Mouse (Mus musculus) forebrain, embryonic 14.5 days (tissue): ENCODE results near the gene Asic3. TPM values are rescaled to one million over a fixed set of nuclear protein-coding genes. Genes with fewer than 3 reads are reported as not detected.

Experiments
- ATAC-seq: fragments of 200-750 bp; cut with Nextera tagmentation; 2 replicates; pipeline ENCODE4 v1.8.0; 2017; ENCODE audit warnings: mild to moderate bottlenecking, moderate library complexity
- DNase-seq: peaks from one replicate; pipeline ENCODE4 v3.0.0-alpha.2; 2015; ENCODE audit warnings: low spot score
- H3K27ac ChIP-seq: fragments of 300-500 bp; sonication (generic); 2 replicates; pipeline ENCODE4 v1.5.1; 2014; ENCODE audit warnings: low read depth, mild to moderate bottlenecking, control low read depth, low read length, moderate library complexity
- H3K27me3 ChIP-seq: fragments of 300-500 bp; sonication (generic); replicated peaks from 2 replicates; pipeline ENCODE4 v1.6.1; 2014; ENCODE audit warnings: low read length, control low read depth, mixed read lengths; ENCODE audit not compliant: control insufficient read depth, insufficient read depth
- H3K36me3 ChIP-seq: fragments of 300-500 bp; sonication (generic); 2 replicates; pipeline ENCODE4 v1.6.1; 2014; ENCODE audit warnings: low read length, control low read depth; ENCODE audit not compliant: control insufficient read depth, insufficient read depth
- H3K4me1 ChIP-seq: fragments of 300-500 bp; sonication (generic); 2 replicates; pipeline ENCODE4 v1.6.1; 2014; ENCODE audit warnings: antibody characterized with exemption, low read length, control low read depth; ENCODE audit not compliant: control insufficient read depth, insufficient read depth
- H3K4me2 ChIP-seq: fragments of 300-500 bp; sonication (generic); 2 replicates; pipeline ENCODE4 v1.6.1; 2014; ENCODE audit warnings: mild to moderate bottlenecking, control low read depth, low read length
- H3K4me3 ChIP-seq: fragments of 300-500 bp; sonication (generic); 2 replicates; pipeline ENCODE4 v1.5.1; 2014; ENCODE audit warnings: low read depth, low read length, control low read depth
- H3K9ac ChIP-seq: fragments of 300-500 bp; sonication (generic); 2 replicates; pipeline ENCODE4 v1.6.1; 2014; ENCODE audit warnings: mild to moderate bottlenecking, low read length, control low read depth, moderate library complexity
- H3K9me3 ChIP-seq: fragments of 300-500 bp; sonication (generic); replicated peaks from 2 replicates; pipeline ENCODE4 v1.6.1; 2016; ENCODE audit warnings: low read length, control low read depth, mixed read lengths; ENCODE audit not compliant: control insufficient read depth
- WGBS: fragments of 180-500 bp; shearing (Covaris S2); extraction: QIAGEN DNeasy Blood & Tissue Kit; methylation state at CpG from one replicate; pipeline ENCODE4 v1.1.7; 2014; 5-methylcytosine and 5-hydroxymethylcytosine counted together
- polyA plus RNA-seq: library from polyadenylated mRNA; unstranded; fragments of >200 nt; fragmentation: Nextera tagmentation; extraction: Ambion mirVana; gene quantifications from 2 replicates; pipeline ENCODE4 v1.2.1, GENCODE M21; 2014

Gene Asic3
- polyA plus RNA-seq, 1 experiment from 2014 or later, result not detected

DNA sequence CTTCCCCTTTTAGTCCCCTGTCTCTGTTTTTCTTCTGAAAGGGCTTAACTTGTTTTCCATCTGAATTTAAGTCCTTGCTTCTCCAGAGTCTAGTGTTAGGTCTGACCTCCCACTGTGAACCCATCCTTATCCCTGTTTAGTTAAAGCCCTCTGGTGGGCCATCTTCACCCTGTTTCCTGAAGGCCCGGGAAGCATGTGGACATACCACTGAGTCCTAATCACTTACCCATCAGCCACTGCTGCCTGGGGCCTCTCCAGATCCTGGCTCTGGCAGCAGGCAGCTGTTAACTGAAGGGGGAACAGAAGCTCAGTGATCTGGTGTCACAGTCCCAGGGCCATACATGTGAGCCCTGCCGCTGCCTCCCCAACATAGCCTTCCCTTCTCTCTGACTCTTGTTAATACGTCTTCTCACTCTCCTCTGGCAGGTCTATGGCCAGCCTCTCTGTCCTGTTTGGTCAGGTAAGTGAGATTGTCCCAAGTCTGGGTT lies 7.8 kb upstream of the Asic3 start:
- Histone ChIP-seq H3K4me2 (no peak overlapping the region), H3K36me3 (peaks cover 45% of the 10 kb centered on the region), H3K4me1 (no peaks in the 10 kb centered on the region), H3K9ac (no peak overlapping the region), H3K4me3 (no peak overlapping the region), H3K27me3 (no peaks in the 10 kb centered on the region), H3K9me3 (no peaks in the 10 kb centered on the region), H3K27ac (no peak overlapping the region)
- ATAC-seq (no peak), DNase-seq (no peak)
- WGBS, result 76% methylated on average over 3 of the region's 3 CpGs

DNA sequence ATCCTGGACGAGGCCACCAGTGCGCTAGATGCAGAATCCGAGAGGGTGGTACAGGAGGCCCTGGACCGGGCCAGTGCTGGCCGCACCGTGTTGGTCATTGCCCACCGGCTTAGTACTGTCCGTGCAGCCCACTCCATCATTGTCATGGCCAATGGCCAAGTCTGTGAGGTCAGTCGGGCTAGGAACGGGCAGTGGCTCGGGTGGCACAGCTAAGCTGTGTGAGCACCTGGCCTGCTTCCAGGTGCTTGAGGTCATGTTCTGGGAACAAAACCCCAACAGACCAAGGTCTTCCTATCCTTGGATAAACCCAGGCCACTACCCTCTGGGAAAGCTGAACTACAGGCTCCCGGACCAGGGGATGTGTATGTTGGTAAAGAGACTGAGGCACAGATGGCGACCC lies 4.5 kb upstream of the Asic3 start:
- no peak overlapping the region for H3K4me3 ChIP-seq
- ATAC-seq, result no peak

DNA sequence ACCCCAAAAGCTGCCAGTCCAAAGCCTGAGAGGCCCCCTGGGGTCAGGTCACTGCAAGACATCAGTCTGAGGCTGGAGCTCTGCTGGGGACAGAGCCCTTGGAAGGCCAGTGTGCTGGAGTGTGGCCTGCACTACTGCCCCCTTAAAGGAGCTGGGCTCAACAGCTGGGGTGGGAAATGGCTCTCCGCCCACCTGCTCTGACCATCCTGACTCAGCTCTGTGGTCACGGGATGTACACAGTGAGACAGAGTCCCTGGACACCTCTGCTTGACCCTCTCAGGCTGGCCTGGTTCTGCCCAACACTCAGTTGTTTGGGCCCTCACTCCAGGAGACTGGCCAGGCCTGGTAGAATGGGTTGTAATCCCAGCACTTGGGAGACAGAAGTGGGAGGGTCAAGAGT lies 3.7 kb upstream of the Asic3 start:
- 84% methylated on average over 2 of the region's 2 CpGs for WGBS
- no peak for ATAC-seq
- H3K4me3 ChIP-seq, result no peak overlapping the region

More for the DNA sequence above, 4.5 kb upstream of the Asic3 start:
- H3K27me3 ChIP-seq, result no peaks in the 10 kb centered on the region
- peaks cover 16% of the 10 kb centered on the region for H3K36me3 ChIP-seq
- DNase-seq, result no peak
- H3K4me1 ChIP-seq, result no peaks in the 10 kb centered on the region
- H3K9me3 ChIP-seq, result no peaks in the 10 kb centered on the region
- H3K27ac ChIP-seq, result no peak overlapping the region
- WGBS, result 91% methylated on average over 13 of the region's 13 CpGs
- H3K4me2 ChIP-seq, result no peak overlapping the region
- H3K9ac ChIP-seq, result no peak overlapping the region

DNA sequence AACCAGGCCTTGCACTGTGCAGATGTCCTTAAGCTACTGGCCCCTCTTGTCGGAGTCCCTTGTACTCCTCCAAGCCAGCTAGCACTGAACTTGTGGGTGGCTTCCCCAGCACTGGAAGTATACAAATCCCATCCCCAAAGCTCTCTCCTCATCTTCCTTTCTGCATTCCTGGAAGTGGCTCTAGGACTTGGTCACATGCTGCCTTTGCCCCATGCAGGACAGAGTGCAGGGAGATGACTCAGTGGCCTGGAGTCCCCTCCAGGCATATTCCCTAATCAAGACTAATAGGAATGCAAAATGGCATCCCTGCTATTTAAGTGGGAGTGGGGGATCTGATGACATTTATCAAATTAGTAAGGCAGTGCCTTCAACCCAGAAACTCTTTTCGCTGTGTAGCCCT lies 1.1 kb upstream of the Asic3 start:
- peaks cover 4% of the 10 kb centered on the region for H3K36me3 ChIP-seq
- 96% methylated on average over 2 of the region's 2 CpGs for WGBS

More for the DNA sequence above, 3.7 kb upstream of the Asic3 start:
- Histone ChIP-seq H3K4me2 (no peak overlapping the region), H3K9me3 (no peaks in the 10 kb centered on the region), H3K27ac (no peak overlapping the region), H3K27me3 (no peaks in the 10 kb centered on the region), H3K4me1 (no peaks in the 10 kb centered on the region), H3K9ac (no peak overlapping the region), H3K36me3 (peaks cover 14% of the 10 kb centered on the region)
- DNase-seq, result no peak

DNA sequence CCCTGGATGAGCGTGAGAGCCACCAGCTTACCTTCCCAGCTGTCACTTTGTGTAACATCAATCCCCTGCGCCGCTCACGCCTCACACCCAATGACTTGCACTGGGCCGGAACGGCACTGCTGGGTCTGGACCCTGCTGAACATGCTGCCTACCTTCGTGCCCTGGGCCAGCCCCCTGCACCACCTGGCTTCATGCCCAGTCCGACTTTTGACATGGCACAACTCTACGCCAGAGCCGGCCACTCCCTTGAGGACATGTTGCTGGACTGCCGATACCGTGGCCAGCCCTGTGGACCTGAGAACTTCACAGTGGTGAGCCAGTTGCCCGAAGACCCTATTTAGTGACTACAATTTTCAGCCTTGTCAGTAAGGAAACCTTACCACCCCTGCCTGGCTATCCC lies 746 bp downstream of the Asic3 start:
- no peaks in the 10 kb centered on the region for H3K27me3 ChIP-seq
- ATAC-seq, result no peak
- H3K9ac ChIP-seq, result no peak overlapping the region
- peaks cover 11% of the 10 kb centered on the region; the same call in 1 of the 2 replicates for H3K36me3 ChIP-seq
- H3K4me3 ChIP-seq, result no peak overlapping the region
- 86% methylated on average over 13 of the region's 13 CpGs for WGBS
- no peak overlapping the region for H3K27ac ChIP-seq
- 0 out of 2 replicates have a peak, but pooled peaks cover 2% of the 10 kb centered on the region for H3K4me1 ChIP-seq
- no peaks in the 10 kb centered on the region for H3K9me3 ChIP-seq
- H3K4me2 ChIP-seq, result no peak overlapping the region
- DNase-seq, result no peak

More for the DNA sequence above, 1.1 kb upstream of the Asic3 start:
- H3K9me3 ChIP-seq, result no peaks in the 10 kb centered on the region
- 0 out of 2 replicates have a peak, but pooled peaks cover 2% of the 10 kb centered on the region for H3K4me1 ChIP-seq
- no peak overlapping the region for H3K4me3 ChIP-seq
- no peaks in the 10 kb centered on the region for H3K27me3 ChIP-seq
- H3K4me2 ChIP-seq, result no peak overlapping the region
- DNase-seq (no peak), ATAC-seq (no peak)
- H3K27ac ChIP-seq, result no peak overlapping the region
- H3K9ac ChIP-seq, result no peak overlapping the region

DNA sequence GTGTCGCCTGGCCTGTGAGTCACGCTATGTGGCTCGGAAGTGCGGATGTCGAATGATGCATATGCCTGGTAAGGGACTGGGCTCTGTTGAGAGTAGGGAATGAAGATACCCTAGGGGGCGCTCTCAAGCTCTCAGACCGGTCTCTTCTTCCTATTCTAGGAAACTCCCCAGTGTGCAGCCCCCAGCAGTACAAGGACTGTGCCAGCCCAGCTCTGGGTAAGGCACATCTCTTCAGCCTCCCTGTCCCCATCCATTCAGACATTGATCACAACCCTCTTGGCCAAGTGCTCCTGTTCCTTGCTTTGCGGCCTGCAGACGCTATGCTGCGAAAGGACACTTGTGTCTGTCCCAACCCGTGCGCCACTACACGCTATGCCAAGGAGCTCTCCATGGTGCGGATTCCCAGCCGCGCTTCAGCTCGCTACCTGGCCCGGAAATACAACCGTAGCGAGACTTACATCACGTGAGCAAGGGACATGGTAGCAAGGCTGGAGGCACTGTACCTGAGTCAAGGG lies 3.1 kb downstream of the Asic3 start:
- Histone ChIP-seq H3K36me3 (peaks cover 30% of the 10 kb centered on the region), H3K9ac (peak overlapping the region; percentile 14; the same call in 1 of the 2 replicates), H3K4me1 (0 out of 2 replicates have a peak, but pooled peaks cover 2% of the 10 kb centered on the region), H3K9me3 (no peaks in the 10 kb centered on the region), H3K27ac (no peak overlapping the region), H3K4me3 (no peak overlapping the region), H3K27me3 (no peaks in the 10 kb centered on the region), H3K4me2 (0 out of 2 replicates have a peak overlapping the region, but pooled peaks have one; percentile 12)
- DNase-seq (peak; percentile 81), ATAC-seq (peak; percentile 82)
- WGBS, result 3% methylated on average over 21 of the region's 21 CpGs

DNA sequence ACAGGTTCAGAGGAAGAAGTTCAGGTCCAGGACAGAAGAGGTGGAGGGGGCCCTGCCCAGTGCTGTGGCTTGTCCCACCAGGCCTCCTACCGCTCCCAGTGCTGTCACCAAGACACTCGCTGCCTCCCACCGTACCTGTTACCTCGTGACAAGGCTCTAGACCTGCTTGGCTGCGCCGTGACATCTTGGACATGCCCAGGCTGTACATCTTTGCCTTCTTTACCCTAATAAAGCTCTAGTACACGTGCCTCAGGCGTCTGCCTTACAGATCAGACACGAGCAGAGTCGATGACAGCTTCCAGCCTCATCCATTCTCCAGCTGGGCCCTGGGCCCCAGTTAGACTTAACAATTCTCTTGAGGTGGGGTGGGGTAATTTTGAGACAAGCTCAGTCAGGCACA lies 4.4 kb downstream of the Asic3 start:
- 90% methylated on average over 10 of the region's 10 CpGs for WGBS
- Histone ChIP-seq H3K27me3 (no peaks in the 10 kb centered on the region), H3K9me3 (no peaks in the 10 kb centered on the region), H3K9ac (no peak overlapping the region), H3K4me1 (peaks cover 5% of the 10 kb centered on the region), H3K36me3 (peaks cover 30% of the 10 kb centered on the region), H3K4me2 (no peak overlapping the region), H3K4me3 (no peak overlapping the region), H3K27ac (no peak overlapping the region)
- DNase-seq (no peak), ATAC-seq (no peak)

DNA sequence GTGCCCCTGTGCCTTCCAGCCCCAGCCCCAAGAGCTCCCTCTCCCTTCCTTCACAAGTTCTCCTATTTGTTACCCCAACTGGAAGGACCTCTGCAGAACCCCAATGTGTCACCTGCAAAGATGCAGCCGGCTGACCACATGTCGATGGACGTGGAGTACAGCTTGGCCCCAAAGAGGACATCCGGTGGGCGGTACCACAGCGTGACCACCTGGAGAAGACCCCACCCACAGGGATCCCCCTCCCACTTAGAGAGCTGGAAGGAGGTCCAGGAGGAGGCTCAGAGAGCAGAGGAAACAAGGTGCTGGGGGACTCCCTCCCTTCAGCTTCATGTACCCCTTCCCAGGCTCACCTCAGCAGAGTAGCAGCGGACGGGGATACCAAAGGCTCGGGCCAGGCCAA lies 7.2 kb downstream of the Asic3 start:
- Histone ChIP-seq H3K4me3 (no peak overlapping the region), H3K4me1 (peaks cover 17% of the 10 kb centered on the region), H3K9me3 (no peaks in the 10 kb centered on the region), H3K27me3 (no peaks in the 10 kb centered on the region), H3K27ac (no peak overlapping the region), H3K36me3 (peaks cover 30% of the 10 kb centered on the region), H3K4me2 (no peak overlapping the region), H3K9ac (no peak overlapping the region)
- no peak for ATAC-seq
- WGBS, result 85% methylated on average over 9 of the region's 9 CpGs
- DNase-seq, result no peak

DNA sequence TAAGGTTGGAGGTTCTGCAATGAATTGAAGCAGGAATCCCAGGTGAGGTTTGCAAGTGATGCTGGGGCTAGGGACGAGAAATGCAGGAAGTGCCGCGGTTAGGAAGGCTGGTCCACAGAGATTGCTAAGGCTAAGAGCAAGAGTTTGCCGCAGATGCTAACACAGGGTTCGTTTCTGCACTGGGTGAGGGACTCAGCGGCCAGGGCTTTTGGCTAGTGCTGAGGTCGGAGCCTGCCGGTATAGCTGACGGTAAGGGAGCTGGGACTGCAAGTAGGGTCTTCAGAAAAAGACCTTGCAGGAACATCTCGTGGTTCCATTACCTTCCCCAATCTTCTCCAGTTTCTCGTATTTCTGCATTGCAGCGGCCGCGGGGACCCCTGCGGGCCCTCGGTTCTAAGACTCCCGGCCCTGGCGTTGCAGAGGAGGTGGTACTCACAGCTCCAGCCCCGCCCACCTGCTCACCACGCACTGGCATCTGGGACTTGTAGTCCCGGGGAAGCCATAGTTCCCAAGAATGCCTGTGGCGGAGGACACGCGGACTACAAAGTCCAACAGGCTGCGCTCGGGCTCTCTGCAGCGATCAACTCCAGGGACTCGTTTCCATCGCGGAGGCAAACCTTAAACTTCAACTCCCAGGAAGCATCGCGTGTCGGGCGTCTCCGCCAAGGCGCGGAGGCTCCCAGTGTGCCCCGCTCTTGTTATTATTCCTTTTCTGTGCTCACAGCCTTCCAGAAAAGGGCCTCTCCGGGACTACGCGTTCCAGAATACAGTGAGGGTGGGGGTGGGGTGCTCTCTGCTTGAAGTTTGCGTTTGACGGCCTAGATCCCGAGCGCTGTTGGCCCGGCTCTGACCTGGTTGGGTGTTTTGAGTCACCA lies 10.2 kb downstream of the Asic3 start, which contains the start of the genes Cdk5 and Slc4a2:
Gene Cdk5 (minus strand): TSS at position 402 of the 875 bp plus-strand sequence.
Gene Slc4a2 (plus strand): TSS at position 709 of the 875 bp plus-strand sequence.
- Histone ChIP-seq H3K9ac (peak within 1 kb of the TSS; percentile 84), H3K4me2 (peak within 1 kb of the TSS; percentile 69), H3K27me3 (peaks cover 3% of the 10 kb centered on the region; the same call in 1 of the 2 replicates), H3K27ac (peak within 1 kb of the TSS; percentile 90), H3K4me1 (peaks cover 40% of the 10 kb centered on the region), H3K9me3 (no peaks in the 10 kb centered on the region), H3K36me3 (peaks cover 25% of the 10 kb centered on the region), H3K4me3 (peak within 1 kb of the TSS; percentile 63)
- under 1% methylated on average over 46 of the region's 46 CpGs for WGBS
- ATAC-seq (peak; percentile 95), DNase-seq (peak; percentile 100)
